Mouse (Mus musculus) left cerebral cortex, adult 9 months (tissue): ENCODE measurements around the gene Cops2.

Experiments
- DNase-seq, 2 experiments: peaks; one replicate each; pipeline ENCODE4 v3.0.0; 2022; ENCODE audit warnings: low spot score in 2 of 2

The Cops2 gene

GRCm38 (mm10) chr2:125782719-125783109, 76.2 kb downstream of the Cops2 start, which contains the start of gene Secisbp2l:
Secisbp2l (minus strand) TSS chr2:125782870.
- peak; percentile 77 to 95 for DNase-seq

GRCm38 (mm10) chr2:125781978-125782718, 76.8 kb downstream of the Cops2 start:
- no peak for DNase-seq

- no peak for DNase-seq
These were observed 77.9 kb downstream of the Cops2 start for GRCm38 (mm10) chr2:125781006-125781405.
